Mouse (Mus musculus) bone marrow macrophage, adult 2 months (primary cell): ENCODE results near the gene Tmem59.

ENCODE experiments used
- CTCF ChIP-seq: IDR thresholded peaks from 2 replicates; pipeline ENCODE4 v1.5.1; 2012; ENCODE audit warnings: low read depth, mild to moderate bottlenecking, low read length, moderate library complexity
- POLR2A ChIP-seq: IDR thresholded peaks from 2 replicates; pipeline ENCODE4 v1.6.1; 2012; ENCODE audit warnings: mild to moderate bottlenecking, low read depth, low read length, borderline replicate concordance

GRCm38 (mm10) chr4:107201779-107202178 lies 23.6 kb downstream of the Tmem59 start:
- TF ChIP-seq POLR2A (no peak), CTCF (no peak)
